Mouse (Mus musculus) CH12.LX (cell line): Measurements from ENCODE around the gene Gdpd5. TPM values are rescaled to one million over a fixed set of nuclear protein-coding genes. Genes with fewer than 3 reads are reported as not detected.

Experiments used
- DNase-seq: peaks from one replicate; pipeline ENCODE4 v3.0.0-alpha.2; 2013; ENCODE audit errors: extremely low read depth
- H3K27ac ChIP-seq: 2 replicates; pipeline ENCODE4 v1.5.1; 2012; ENCODE audit warnings: low read depth, mild to moderate bottlenecking, control low read depth, moderate library complexity; ENCODE audit not compliant: insufficient read depth
- H3K27me3 ChIP-seq: replicated peaks from 2 replicates; pipeline ENCODE3; 2012; ENCODE audit warnings: inconsistent platforms
- H3K36me3 ChIP-seq, 2 experiments: replicated peaks in 1 of 2; 2 replicates each; pipeline versions ENCODE3 to v1.6.1; 2012; ENCODE audit warnings: inconsistent platforms in 1 of 2, low read length in 1 of 2, mild to moderate bottlenecking in 1 of 2, mixed read lengths in 1 of 2, moderate library complexity in 1 of 2; ENCODE audit not compliant: control insufficient read depth in 1 of 2, insufficient read depth in 1 of 2
- H3K4me1 ChIP-seq, 2 experiments: 2 replicates each; pipeline ENCODE4 v1.6.1; 2012; ENCODE audit warnings: inconsistent platforms in 1 of 2, moderate library complexity in 1 of 2; ENCODE audit not compliant: insufficient read depth in 2 of 2, control insufficient read depth in 1 of 2
- H3K4me2 ChIP-seq: 2 replicates; pipeline ENCODE4 v1.6.1; 2012; ENCODE audit warnings: low read depth, mild to moderate bottlenecking, control low read depth; ENCODE audit not compliant: poor library complexity, insufficient read depth, severe bottlenecking
- H3K4me3 ChIP-seq, 3 experiments: fragments of 150-350 bp in 1 of 3; sonication (generic) in 1 of 3; replicated peaks in 1 of 3; 2 replicates each; pipeline versions ENCODE3 to v1.5.1; 2011 to 2012; ENCODE audit warnings: low read depth in 2 of 3, low read length in 2 of 3, mild to moderate bottlenecking in 2 of 3, moderate library complexity in 2 of 3, control low read depth in 1 of 3, improper control_type of control experiment in 1 of 3, inconsistent platforms in 1 of 3, mixed read lengths in 1 of 3; ENCODE audit not compliant: poor library complexity in 1 of 3
- H3K79me2 ChIP-seq: replicated peaks from 2 replicates; pipeline ENCODE4 v1.6.1; 2012; ENCODE audit warnings: mild to moderate bottlenecking, moderate library complexity; ENCODE audit not compliant: control insufficient read depth, poor library complexity, insufficient read depth, severe bottlenecking; ENCODE audit errors: extremely low read depth
- H3K9ac ChIP-seq: 2 replicates; pipeline ENCODE4 v1.6.1; 2012; ENCODE audit warnings: low read depth, mild to moderate bottlenecking, control low read depth, moderate library complexity; ENCODE audit not compliant: insufficient read depth
- H3K9me3 ChIP-seq: replicated peaks from 2 replicates; pipeline ENCODE3; 2012; ENCODE audit warnings: low read length, inconsistent platforms, mixed read lengths
- BHLHE40 ChIP-seq: IDR thresholded peaks from 2 replicates; pipeline ENCODE4 v1.6.1; 2011; ENCODE audit warnings: mild to moderate bottlenecking, low read depth, low read length, improper control_type of control experiment
- CHD1 ChIP-seq: IDR thresholded peaks from 2 replicates; pipeline ENCODE4 v1.6.1; 2012; ENCODE audit warnings: low read depth, low read length, improper control_type of control experiment, inconsistent platforms
- CHD2 ChIP-seq: IDR thresholded peaks from 2 replicates; pipeline ENCODE4 v1.6.1; 2011; ENCODE audit warnings: low read length, improper control_type of control experiment
- CTCF ChIP-seq, 2 experiments: IDR thresholded peaks in 1 of 2; conservative IDR thresholded peaks in 1 of 2; 2 replicates each; pipeline ENCODE4 v1.5.1; 2011 to 2012; ENCODE audit warnings: low read depth in 2 of 2, low read length in 2 of 2, improper control_type of control experiment in 1 of 2, inconsistent platforms in 1 of 2, mild to moderate bottlenecking in 1 of 2, moderate library complexity in 1 of 2
- ELF1 ChIP-seq: IDR thresholded peaks from 2 replicates; pipeline ENCODE4 v1.6.1; 2014; ENCODE audit warnings: low read depth, mild to moderate bottlenecking, inconsistent platforms, low read length, improper control_type of control experiment
- EP300 ChIP-seq: IDR thresholded peaks from 2 replicates; pipeline ENCODE4 v1.6.1; 2011; ENCODE audit warnings: low read length, improper control_type of control experiment
- ETS1 ChIP-seq: conservative IDR thresholded peaks from 2 replicates; pipeline ENCODE4 v1.6.1; 2012; ENCODE audit warnings: low read depth, mild to moderate bottlenecking, inconsistent platforms, low read length, improper control_type of control experiment, moderate library complexity
- GABPA ChIP-seq: IDR thresholded peaks from 2 replicates; pipeline ENCODE4 v1.6.1; 2012; ENCODE audit warnings: low read depth, low read length, improper control_type of control experiment, inconsistent platforms; ENCODE audit not compliant: insufficient replicate concordance
- HCFC1 ChIP-seq: IDR thresholded peaks from 2 replicates; pipeline ENCODE4 v1.6.1; 2012; ENCODE audit warnings: low read depth, mild to moderate bottlenecking, inconsistent platforms, low read length, improper control_type of control experiment
- JUN ChIP-seq: IDR thresholded peaks from 2 replicates; pipeline ENCODE4 v1.6.1; 2011; ENCODE audit warnings: low read depth, mild to moderate bottlenecking, low read length, improper control_type of control experiment, moderate library complexity; ENCODE audit not compliant: insufficient read depth
- JUND ChIP-seq: conservative IDR thresholded peaks from 2 replicates; pipeline ENCODE4 v1.6.1; 2011; ENCODE audit warnings: low read depth, low read length, improper control_type of control experiment
- KAT2A ChIP-seq: IDR thresholded peaks from 2 replicates; pipeline ENCODE4 v1.6.1; 2012; ENCODE audit warnings: low read length, improper control_type of control experiment, inconsistent platforms; ENCODE audit not compliant: insufficient replicate concordance
- MAX ChIP-seq: IDR thresholded peaks from 2 replicates; pipeline ENCODE4 v1.6.1; 2011; ENCODE audit warnings: low read length, improper control_type of control experiment
- MAZ ChIP-seq: IDR thresholded peaks from 2 replicates; pipeline ENCODE4 v1.6.1; 2012; ENCODE audit warnings: low read depth, mild to moderate bottlenecking, inconsistent platforms, low read length, improper control_type of control experiment, moderate library complexity
- MEF2A ChIP-seq: IDR thresholded peaks from 2 replicates; pipeline ENCODE4 v1.6.1; 2014; ENCODE audit warnings: low read depth, mild to moderate bottlenecking, inconsistent platforms, low read length, improper control_type of control experiment, borderline replicate concordance
- MXI1 ChIP-seq: IDR thresholded peaks from 2 replicates; pipeline ENCODE4 v1.6.1; 2011; ENCODE audit warnings: mild to moderate bottlenecking, low read depth, low read length, improper control_type of control experiment
- MYC ChIP-seq: IDR thresholded peaks from 2 replicates; pipeline ENCODE4 v1.6.1; 2011; ENCODE audit warnings: low read depth, mild to moderate bottlenecking, improper control_type of control experiment, low read length
- NELFE ChIP-seq: IDR thresholded peaks from 2 replicates; pipeline ENCODE4 v1.6.1; 2011; ENCODE audit warnings: low read depth, low read length, improper control_type of control experiment
- NRF1 ChIP-seq: IDR thresholded peaks from 2 replicates; pipeline ENCODE4 v1.6.1; 2014; ENCODE audit warnings: low read depth, mild to moderate bottlenecking, inconsistent platforms, low read length, improper control_type of control experiment, moderate library complexity
- PAX5 ChIP-seq: IDR thresholded peaks from 2 replicates; pipeline ENCODE4 v1.6.1; 2012; ENCODE audit warnings: low read length, inconsistent platforms, mixed read lengths
- POLR2A ChIP-seq: IDR thresholded peaks from 2 replicates; pipeline ENCODE4 v1.6.1; 2011; ENCODE audit warnings: low read depth, mild to moderate bottlenecking, improper control_type of control experiment, low read length
- SIN3A ChIP-seq: IDR thresholded peaks from 2 replicates; pipeline ENCODE4 v1.6.1; 2012; ENCODE audit warnings: low read length, improper control_type of control experiment, inconsistent platforms
- SMC3 ChIP-seq: IDR thresholded peaks from 2 replicates; pipeline ENCODE4 v1.6.1; 2011; ENCODE audit warnings: low read depth, low read length, improper control_type of control experiment
- TBP ChIP-seq: conservative IDR thresholded peaks from 2 replicates; pipeline ENCODE4 v1.6.1; 2011; ENCODE audit warnings: low read depth, low read length, improper control_type of control experiment
- TCF12 ChIP-seq: IDR thresholded peaks from 2 replicates; pipeline ENCODE4 v1.6.1; 2014; ENCODE audit warnings: low read depth, mild to moderate bottlenecking, inconsistent platforms, low read length, improper control_type of control experiment
- UBTF ChIP-seq: IDR thresholded peaks from 2 replicates; pipeline ENCODE4 v1.6.1; 2012; ENCODE audit warnings: low read depth, mild to moderate bottlenecking, inconsistent platforms, low read length, improper control_type of control experiment, moderate library complexity
- USF1 ChIP-seq: IDR thresholded peaks from 2 replicates; pipeline ENCODE4 v1.6.1; 2014; ENCODE audit warnings: low read depth, mild to moderate bottlenecking, inconsistent platforms, low read length, improper control_type of control experiment
- USF2 ChIP-seq: conservative IDR thresholded peaks from 2 replicates; pipeline ENCODE4 v1.6.1; 2011; ENCODE audit warnings: low read depth, low read length, improper control_type of control experiment
- ZC3H11A ChIP-seq: IDR thresholded peaks from 2 replicates; pipeline ENCODE4 v1.6.1; 2012; ENCODE audit warnings: low read depth, mild to moderate bottlenecking, inconsistent platforms, low read length, improper control_type of control experiment
- ZMIZ1 ChIP-seq: IDR thresholded peaks from 2 replicates; pipeline ENCODE4 v1.6.1; 2012; ENCODE audit warnings: low read depth, mild to moderate bottlenecking, inconsistent platforms, low read length, improper control_type of control experiment
- ZNF384 ChIP-seq: IDR thresholded peaks from 2 replicates; pipeline ENCODE4 v1.6.1; 2012; ENCODE audit warnings: low read depth, low read length, improper control_type of control experiment, inconsistent platforms
- dilution Hi-C: fragments of 300-500 bp; cut with MboI; formaldehyde crosslinking; loops from 2 replicates; pipeline ENCODE4 v1.14.3; 2020; ENCODE audit warnings: low sequenced_read_pairs; ENCODE audit not compliant: extremely low pct_unique_long_range_greater_than_20kb, extremely low pct_ligation_motif_present
- in situ Hi-C: fragments of 300-500 bp; cut with MboI; formaldehyde crosslinking; loops from 3 replicates; pipeline ENCODE4 v1.14.3; 2019; ENCODE audit warnings: low sequenced_read_pairs, low pct_ligation_motif_present, low pct_unique_long_range_greater_than_20kb, mixed read lengths
- polyA plus RNA-seq: library from polyadenylated mRNA; unstranded; fragments of >175 nt; gene quantifications from 2 replicates; pipeline ENCODE4 v1.2.1, GENCODE M21; 2012; ENCODE audit warnings: low read depth; ENCODE audit not compliant: insufficient read length
- total RNA-seq, 2 experiments: library from RNA; depleted of rRNA; stranded (reverse); fragments of 300-350 nt in 1 of 2; fragments of >200 nt in 1 of 2; gene quantifications; 2 replicates each; pipeline ENCODE4 v1.2.3; 2012 to 2014

Gene Gdpd5
- total and polyA plus RNA-seq, 3 experiments: 2.4 to 9.1 (median 9.0) TPM

GRCm38 (mm10) chr7:99428836-99429235, 47.6 kb downstream of the Gdpd5 start (continued):
- TF ChIP-seq ZMIZ1: no peak
- TF ChIP-seq MAZ: peak; percentile 52; the same call in 1 of the 2 replicates
- TF ChIP-seq MYC: peak; percentile 68; the same call in 1 of the 2 replicates
- no peak for TF ChIP-seq KAT2A
- peak; percentile 88 for TF ChIP-seq MEF2A
- TF ChIP-seq HCFC1: no peak
- TF ChIP-seq MAX: peak; percentile 60; the same call in 1 of the 2 replicates
- no peak for TF ChIP-seq NRF1
- TF ChIP-seq MXI1: no peak
- no peak for TF ChIP-seq POLR2A
- peak; percentile 76 for TF ChIP-seq JUND
- no peak for TF ChIP-seq ZC3H11A
- TF ChIP-seq CHD1: no peak
- TF ChIP-seq UBTF: no peak
- peak; percentile 67 for TF ChIP-seq BHLHE40
- no peak for TF ChIP-seq PAX5
- TF ChIP-seq GABPA: no peak
- TF ChIP-seq ETS1: peak; percentile 90

- no peaks in the 10 kb centered on the region for H3K27me3 ChIP-seq
- H3K4me3 ChIP-seq: no peak overlapping the region
- TF ChIP-seq CHD2 (0 out of 2 replicates have a peak, but pooled peaks have one; percentile 28), MAX (0 out of 2 replicates have a peak, but pooled peaks have one; percentile 22), EP300 (no peak)
- TF ChIP-seq, all 38 proteins: peak for 2
- no peak overlapping the region for H3K4me2 ChIP-seq
- H3K36me3 ChIP-seq: peaks cover 0 to 17% of the 10 kb centered on the region in 2 experiments
- DNase-seq: no peak
- in situ Hi-C loops (no loop called here), dilution Hi-C loops (no loop called here)
- no peak overlapping the region for H3K9ac ChIP-seq
- peak overlapping the region; percentile 67; the same call in 1 of the 2 replicates for H3K27ac ChIP-seq
- peaks cover 55 to 94% of the 10 kb centered on the region in 2 experiments for H3K4me1 ChIP-seq
- H3K9me3 ChIP-seq: no peaks in the 10 kb centered on the region
- no peaks in the 10 kb centered on the region for H3K79me2 ChIP-seq
Measured at GRCm38 (mm10) chr7:99429786-99430185, 48.6 kb downstream of the Gdpd5 start.

GRCm38 (mm10) chr7:99430246-99430645, 49.0 kb downstream of the Gdpd5 start:
- no peak for DNase-seq

More at GRCm38 (mm10) chr7:99430246-99430645, 49.0 kb downstream of the Gdpd5 start:
- no peak overlapping the region for H3K9ac ChIP-seq
- dilution Hi-C loops: no loop called here
- in situ Hi-C loops: no loop called here
- H3K79me2 ChIP-seq: no peaks in the 10 kb centered on the region
- TF ChIP-seq ELF1: no peak
- no peak for TF ChIP-seq NELFE
- no peak for TF ChIP-seq BHLHE40
- TF ChIP-seq CTCF (conservative IDR thresholded peaks at IDR 0.05 in 1 of 2, IDR thresholded peaks at IDR 0.05 in 1 of 2; ENCODE audit: low read depth in 2 of 2, low read length in 2 of 2): no peak
- no peak for TF ChIP-seq SMC3
- no peak for TF ChIP-seq TCF12
- no peak for TF ChIP-seq EP300
- TF ChIP-seq CHD1: no peak
- TF ChIP-seq HCFC1: no peak
- TF ChIP-seq POLR2A: no peak
- TF ChIP-seq USF1: no peak
- TF ChIP-seq SIN3A: no peak
- no peak for TF ChIP-seq ZNF384
- TF ChIP-seq USF2: no peak
- no peak for TF ChIP-seq TBP
- no peak for TF ChIP-seq MAZ
- TF ChIP-seq JUN: no peak
- no peaks in the 10 kb centered on the region for H3K27me3 ChIP-seq
- H3K27ac ChIP-seq: no peak overlapping the region
- peaks cover 0 to 14% of the 10 kb centered on the region in 2 experiments for H3K36me3 ChIP-seq
- no peak overlapping the region for H3K4me3 ChIP-seq
- peaks cover 59 to 94% of the 10 kb centered on the region in 2 experiments for H3K4me1 ChIP-seq
- no peaks in the 10 kb centered on the region for H3K9me3 ChIP-seq
- no peak overlapping the region for H3K4me2 ChIP-seq
